Mouse (Mus musculus): ENCODE results near the gene Dda1. TPM values are rescaled to one million over a fixed set of nuclear protein-coding genes. Genes with fewer than 3 reads are reported as not detected.

Gene Dda1
- total RNA-seq, 4 experiments from 2014 or later, result 74.9 to 82.2 (median 79.0) TPM

- peak in 1 of 2 experiments; percentile 73 for DNase-seq (ENCODE audit: low spot score in 2 of 2)
These were observed 26.0 kb downstream of the Dda1 start for GRCm38 (mm10) chr8:71495039-71495438.

- no peak for DNase-seq (ENCODE audit: low spot score in 2 of 2)
These were observed 26.8 kb downstream of the Dda1 start for GRCm38 (mm10) chr8:71495811-71496210.

- DNase-seq (ENCODE audit: low spot score in 2 of 2), result no peak
These were observed 27.5 kb downstream of the Dda1 start for GRCm38 (mm10) chr8:71496481-71496880.

GRCm38 (mm10) chr8:71497077-71497645, 28.2 kb downstream of the Dda1 start:
- DNase-seq (ENCODE audit: low spot score in 2 of 2), result no peak

- DNase-seq (ENCODE audit: low spot score in 2 of 2), result no peak
These were observed 29.0 kb downstream of the Dda1 start for GRCm38 (mm10) chr8:71497881-71498501.

GRCm38 (mm10) chr8:71498816-71499690, 30.1 kb downstream of the Dda1 start:
- DNase-seq (ENCODE audit: low spot score in 2 of 2), result no peak

- DNase-seq (ENCODE audit: low spot score in 2 of 2), result no peak
These were observed 35.4 kb downstream of the Dda1 start for GRCm38 (mm10) chr8:71504349-71504748.

GRCm38 (mm10) chr8:71505326-71505725, 36.3 kb downstream of the Dda1 start:
- no peak for DNase-seq (ENCODE audit: low spot score in 2 of 2)

- no peak for DNase-seq (ENCODE audit: low spot score in 2 of 2)
These were observed 37.0 kb downstream of the Dda1 start for GRCm38 (mm10) chr8:71505979-71506378.

GRCm38 (mm10) chr8:71507589-71508104, 38.6 kb downstream of the Dda1 start:
- peak; percentile 62 to 75 for DNase-seq (ENCODE audit: low spot score in 2 of 2)

- DNase-seq (ENCODE audit: low spot score in 2 of 2), result no peak
These were observed 40.3 kb downstream of the Dda1 start for GRCm38 (mm10) chr8:71509316-71509715.

- DNase-seq (ENCODE audit: low spot score in 2 of 2), result no peak
These were observed 42.6 kb downstream of the Dda1 start, which contains the start of gene Plvap for GRCm38 (mm10) chr8:71511644-71512043. Gene Plvap, minus strand, starts transcription at chr8:71511752.

- DNase-seq (ENCODE audit: low spot score in 2 of 2), result no peak
These were observed 44.2 kb downstream of the Dda1 start for GRCm38 (mm10) chr8:71513018-71513754.

GRCm38 (mm10) chr8:71515043-71515442, 46.0 kb downstream of the Dda1 start:
- no peak for DNase-seq (ENCODE audit: low spot score in 2 of 2)

GRCm38 (mm10) chr8:71516786-71517185, 47.8 kb downstream of the Dda1 start:
- DNase-seq (ENCODE audit: low spot score in 2 of 2), result no peak

GRCm38 (mm10) chr8:71519037-71519825, 50.2 kb downstream of the Dda1 start:
- DNase-seq (ENCODE audit: low spot score in 2 of 2), result peak in 1 of 2 experiments; percentile 40

- peak; percentile 82 to 88 for DNase-seq (ENCODE audit: low spot score in 2 of 2)
These were observed 52.6 kb downstream of the Dda1 start for GRCm38 (mm10) chr8:71521634-71522033.

GRCm38 (mm10) chr8:71525226-71526050, 56.4 kb downstream of the Dda1 start, which contains the start of gene Ccdc194:
Gene Ccdc194, minus strand, starts transcription at chr8:71525711.
- no peak for DNase-seq (ENCODE audit: low spot score in 2 of 2)
